Mouse (Mus musculus) natural killer cell, adult 2 months (primary cell): ENCODE results near the gene Paqr7.

Source experiments
- DNase-seq, 2 experiments: peaks; one replicate each; pipeline ENCODE4 v3.0.0; 2022; ENCODE audit warnings: low spot score in 2 of 2

The Paqr7 gene

GRCm38 (mm10) chr4:134496595-134497210 lies at the start of gene Paqr7:
Paqr7 (plus strand) TSS chr4:134496697.
- peak; percentile 42 to 49 for DNase-seq

DNA sequence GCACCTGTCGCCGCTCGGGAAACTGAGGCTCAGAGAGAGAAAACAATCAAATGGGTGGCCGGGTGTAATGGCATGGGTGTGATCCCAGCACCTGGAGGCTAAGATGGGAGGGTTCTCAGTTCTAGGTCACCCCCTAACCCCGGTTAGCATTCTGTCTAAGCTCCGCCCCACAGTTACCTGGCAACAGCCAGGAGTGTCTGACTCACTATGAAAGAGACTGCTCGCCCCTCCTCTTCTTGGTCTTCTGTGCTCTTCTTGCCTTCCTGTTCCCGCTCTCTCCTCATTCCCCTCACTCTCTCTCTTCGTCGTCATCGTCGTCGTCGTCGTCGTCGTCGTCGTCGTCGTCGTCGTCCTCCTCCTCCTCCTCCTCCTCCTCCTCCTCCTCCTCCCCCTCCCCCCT lies 48.5 kb upstream of the Paqr7 start:
- no peak for DNase-seq

DNA sequence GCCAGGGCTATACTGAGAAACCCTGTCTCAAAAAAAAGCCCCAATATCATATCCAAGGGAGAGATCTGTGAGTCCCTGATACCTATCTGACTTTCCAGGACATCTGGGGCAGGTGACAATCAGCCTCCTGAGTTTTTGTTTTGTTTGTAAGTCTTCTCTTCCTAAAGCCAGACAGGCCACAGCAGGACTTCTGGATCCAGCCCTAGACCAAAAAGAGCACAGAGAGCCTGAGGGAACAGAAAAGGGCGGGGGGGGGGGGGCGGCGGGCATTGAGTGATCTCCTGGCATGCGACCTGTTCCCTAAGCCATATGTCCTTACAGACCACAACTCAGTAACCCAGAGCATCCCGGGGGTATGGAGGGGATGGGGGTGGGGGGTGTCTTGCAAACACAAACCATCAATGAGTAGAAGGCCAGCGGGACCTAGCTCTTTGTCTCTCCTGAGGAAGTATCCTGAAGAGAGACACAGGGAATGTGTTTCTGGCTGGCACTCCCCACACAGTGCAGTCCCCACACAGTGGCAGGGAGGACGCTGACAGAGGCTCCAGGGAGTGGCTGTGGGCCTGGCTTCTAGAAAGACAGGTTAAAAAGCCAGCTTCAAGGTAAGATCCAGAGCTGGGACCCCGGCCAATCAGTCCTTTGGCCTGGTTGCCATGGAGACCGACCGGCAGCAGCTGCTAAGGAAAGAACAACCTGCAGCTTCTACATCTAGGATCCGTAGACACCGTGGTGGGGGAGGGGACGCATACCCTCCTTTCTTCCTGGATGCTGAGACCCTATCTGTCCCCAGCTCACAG lies 46.7 kb upstream of the Paqr7 start:
- no peak for DNase-seq

GRCm38 (mm10) chr4:134450392-134451195 lies 45.9 kb upstream of the Paqr7 start:
- DNase-seq = no peak

DNA sequence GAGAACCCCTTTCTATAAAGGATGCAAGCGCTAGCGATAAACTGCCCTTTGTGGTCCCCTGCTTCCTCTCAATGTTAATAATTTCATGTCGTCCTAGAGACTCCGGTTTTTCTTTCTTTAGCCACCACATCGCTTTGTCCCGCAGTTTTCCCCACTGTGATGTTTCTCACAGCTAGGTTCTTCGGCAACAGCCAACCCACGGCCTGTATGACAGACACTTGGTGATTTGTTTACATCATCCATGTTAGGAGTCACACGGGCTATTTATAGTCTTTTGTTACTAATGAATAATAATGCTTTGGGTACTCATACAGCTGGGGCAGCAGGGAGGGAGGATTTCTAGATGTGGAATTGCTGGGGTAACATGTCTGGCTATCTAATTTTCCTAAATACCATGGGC lies 45.0 kb upstream of the Paqr7 start:
- no peak for DNase-seq

DNA sequence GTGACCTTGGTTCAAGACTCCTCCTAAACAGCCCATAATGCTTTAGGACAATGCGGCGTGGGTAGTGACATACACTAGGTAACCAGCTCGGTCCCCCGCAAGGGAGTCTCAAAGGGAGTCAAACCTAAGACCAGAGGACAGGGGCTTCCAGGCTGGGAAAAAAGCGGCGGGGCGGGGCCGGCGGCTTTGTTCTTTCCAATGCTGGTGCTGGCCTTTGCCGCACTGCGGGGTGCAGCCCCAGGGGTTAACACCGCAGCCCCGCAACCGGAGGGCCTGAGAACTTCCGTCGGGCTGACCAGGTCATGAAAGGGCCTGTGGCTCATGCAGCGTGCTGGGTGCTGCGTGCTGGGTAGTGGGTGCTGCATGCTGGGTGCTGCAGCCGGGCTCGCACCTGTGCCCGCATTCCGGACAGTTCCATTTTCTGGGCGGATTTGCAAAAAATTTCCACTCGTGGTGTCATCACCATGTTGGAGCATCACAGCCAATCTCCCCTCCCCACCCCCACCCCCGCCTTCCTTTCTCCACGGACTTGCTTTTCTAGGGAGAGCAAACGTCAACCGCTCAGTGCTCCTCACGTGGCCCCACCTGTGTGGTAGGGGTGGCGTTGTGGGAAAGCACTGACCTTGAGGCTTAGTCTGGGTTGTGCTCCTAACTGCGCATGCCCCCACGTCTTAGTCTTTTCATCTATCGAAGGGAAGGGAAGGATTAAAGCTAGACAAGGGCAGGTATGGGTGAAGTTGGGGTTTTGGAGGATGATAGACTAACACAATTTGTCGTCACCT lies 42.7 kb upstream of the Paqr7 start:
- DNase-seq = no peak

GRCm38 (mm10) chr4:134455310-134455709 lies 41.2 kb upstream of the Paqr7 start:
- no peak for DNase-seq

- no peak for DNase-seq
These were observed 39.2 kb upstream of the Paqr7 start for GRCm38 (mm10) chr4:134457130-134457825.

- DNase-seq = no peak
These were observed 37.6 kb upstream of the Paqr7 start for GRCm38 (mm10) chr4:134458856-134459255.

GRCm38 (mm10) chr4:134460277-134460676 lies 36.2 kb upstream of the Paqr7 start:
- peak; percentile 30 to 63 for DNase-seq

GRCm38 (mm10) chr4:134461252-134461651 lies 35.2 kb upstream of the Paqr7 start:
- no peak for DNase-seq

DNA sequence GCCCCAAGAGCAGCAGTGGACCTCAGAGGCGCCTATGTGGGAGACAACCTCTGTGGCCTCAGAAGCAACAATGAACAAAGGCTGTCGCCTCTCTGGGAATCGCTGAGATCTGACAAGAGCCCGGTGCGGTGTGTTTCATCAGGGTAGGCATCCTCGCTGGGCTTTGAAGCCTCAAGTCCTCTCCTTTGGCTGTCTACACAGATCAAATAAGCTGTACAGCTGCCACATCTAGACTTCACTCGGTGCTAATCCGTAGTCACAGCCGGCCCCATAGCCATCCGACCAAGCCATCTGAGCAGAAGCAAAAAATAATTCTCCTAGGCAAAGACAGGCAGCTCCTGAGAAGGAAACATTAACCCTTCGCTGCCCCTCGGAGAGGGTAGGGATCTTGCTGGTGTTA lies 30.7 kb upstream of the Paqr7 start:
- no peak for DNase-seq

DNA sequence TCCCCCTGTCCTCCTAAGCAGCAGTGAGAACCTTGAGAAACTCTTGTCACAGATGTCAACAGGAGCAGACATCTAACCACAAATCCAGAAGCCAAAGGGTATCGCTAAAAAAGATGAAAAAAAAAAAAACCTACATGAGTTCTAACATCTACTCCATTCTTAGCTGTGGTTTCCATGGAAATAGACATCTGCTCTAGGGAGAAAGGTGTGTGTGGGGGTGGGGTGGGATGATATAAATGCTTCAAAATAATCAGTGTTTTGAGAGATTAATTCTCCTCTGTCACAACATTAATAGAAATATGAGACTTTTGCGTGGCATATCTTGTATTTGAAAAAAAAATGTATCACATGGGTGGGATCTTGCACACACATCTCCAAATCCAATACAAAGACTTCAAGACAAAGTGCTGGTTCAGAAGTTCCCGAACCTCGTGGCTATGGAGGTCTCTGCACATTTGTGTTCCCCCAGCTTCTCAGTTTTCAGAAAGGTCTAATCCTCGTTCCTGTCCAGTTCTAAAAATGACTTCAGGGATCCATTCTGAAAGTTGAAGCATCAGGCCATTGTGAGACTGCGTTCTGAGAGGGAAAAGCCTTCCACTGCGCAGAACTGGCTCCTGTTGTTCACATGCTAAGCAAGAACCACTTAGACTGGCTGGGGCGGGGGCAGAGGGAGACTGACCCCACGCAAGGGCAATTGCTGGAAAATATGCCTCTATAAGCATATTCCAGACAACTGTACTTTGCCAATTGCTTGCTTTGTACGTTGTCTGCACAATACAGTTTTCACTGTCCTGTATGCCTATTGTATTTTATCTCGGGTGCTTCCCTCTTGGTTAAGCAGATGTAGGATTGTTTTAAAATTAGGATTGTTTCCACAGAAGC lies 29.9 kb upstream of the Paqr7 start:
- DNase-seq = no peak

GRCm38 (mm10) chr4:134467435-134468214 lies 28.9 kb upstream of the Paqr7 start:
- no peak for DNase-seq

- DNase-seq = peak; percentile 88 to 91
These were observed 28.3 kb upstream of the Paqr7 start, which contains the start of gene Stmn1 for GRCm38 (mm10) chr4:134468215-134468575. Stmn1 (plus strand) TSS chr4:134468320.

- peak; percentile 92 to 95 for DNase-seq
These were observed 27.8 kb upstream of the Paqr7 start for GRCm38 (mm10) chr4:134468578-134469266.

- DNase-seq = no peak
These were observed 27.1 kb upstream of the Paqr7 start for GRCm38 (mm10) chr4:134469341-134469796.

DNA sequence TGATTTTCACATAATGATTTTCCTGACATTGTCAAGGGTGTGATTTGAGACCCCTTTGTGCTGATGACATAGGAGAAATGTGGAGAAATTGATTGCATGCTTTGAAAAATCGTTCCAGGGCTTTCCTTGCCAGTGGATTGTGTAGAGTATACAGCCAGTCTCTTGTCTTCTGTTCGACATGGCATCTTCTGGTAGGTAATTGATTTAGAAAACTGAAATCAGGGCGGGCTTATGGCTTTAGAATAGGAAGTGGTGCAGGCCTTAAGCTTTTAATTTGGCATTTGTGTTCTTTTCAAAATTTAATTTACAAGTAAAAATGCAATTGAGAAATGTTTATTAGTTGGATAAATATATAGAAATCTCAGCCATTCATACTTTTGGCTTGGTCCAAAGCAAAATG lies 26.5 kb upstream of the Paqr7 start:
- no peak for DNase-seq

GRCm38 (mm10) chr4:134471469-134471868 lies 25.0 kb upstream of the Paqr7 start:
- DNase-seq = no peak
